Mouse (Mus musculus): ENCODE results near the gene Chchd1. TPM values are rescaled to one million over a fixed set of nuclear protein-coding genes. Genes with fewer than 3 reads are reported as not detected.

Gene Chchd1
- polyA plus RNA-seq, 1 experiment = 151 TPM

DNA sequence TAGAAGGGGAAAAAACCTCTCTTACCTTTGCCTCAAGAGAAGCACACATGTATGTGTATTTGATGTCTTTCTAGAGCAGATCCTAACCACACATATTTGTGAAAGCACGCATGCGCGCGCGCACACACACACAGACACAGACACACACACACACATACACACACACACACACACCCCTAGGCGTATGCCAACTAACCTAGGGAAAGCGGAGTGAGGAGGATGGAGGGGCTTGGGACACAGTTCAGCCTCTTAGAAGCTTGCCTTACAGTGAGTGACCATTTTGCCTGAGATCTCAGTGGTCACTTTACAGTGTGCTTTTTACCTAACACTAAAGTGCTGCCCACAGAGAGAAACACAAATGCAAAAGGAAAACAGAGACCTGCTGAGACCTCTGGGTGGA lies 43.1 kb upstream of the Chchd1 start:
- TF ChIP-seq POLR2A (IDR thresholded peaks at IDR 0.05; ENCODE audit: insufficient read depth, low read length) (no peak), CTCF (IDR thresholded peaks at IDR 0.05; ENCODE audit: low read depth, low read length) (no peak), EP300 (IDR thresholded peaks at IDR 0.05; ENCODE audit: insufficient read depth, low read depth, low read length) (no peak)
- peak overlapping the region; percentile 70 for H3K9ac ChIP-seq (ENCODE audit: low read depth, poor library complexity, severe bottlenecking)
- H3K4me1 ChIP-seq (ENCODE audit: control insufficient read depth, insufficient read depth, low read length) = peaks cover 1% of the 10 kb centered on the region
- no peaks in the 10 kb centered on the region for H3K9me3 ChIP-seq (replicated peaks; ENCODE audit: control insufficient read depth, insufficient read depth, low read length, poor library complexity, severe bottlenecking)
- no peak overlapping the region for H3K27ac ChIP-seq (ENCODE audit: insufficient read depth, low read length)
- no peak overlapping the region for H3K4me3 ChIP-seq (ENCODE audit: low read depth, low read length)
- H3K36me3 ChIP-seq (ENCODE audit: control insufficient read depth, insufficient read depth, low read length, poor library complexity, severe bottlenecking) = no peaks in the 10 kb centered on the region
- no peaks in the 10 kb centered on the region for H3K27me3 ChIP-seq (ENCODE audit: control insufficient read depth, insufficient read depth, low read length, poor library complexity, severe bottlenecking)

DNA sequence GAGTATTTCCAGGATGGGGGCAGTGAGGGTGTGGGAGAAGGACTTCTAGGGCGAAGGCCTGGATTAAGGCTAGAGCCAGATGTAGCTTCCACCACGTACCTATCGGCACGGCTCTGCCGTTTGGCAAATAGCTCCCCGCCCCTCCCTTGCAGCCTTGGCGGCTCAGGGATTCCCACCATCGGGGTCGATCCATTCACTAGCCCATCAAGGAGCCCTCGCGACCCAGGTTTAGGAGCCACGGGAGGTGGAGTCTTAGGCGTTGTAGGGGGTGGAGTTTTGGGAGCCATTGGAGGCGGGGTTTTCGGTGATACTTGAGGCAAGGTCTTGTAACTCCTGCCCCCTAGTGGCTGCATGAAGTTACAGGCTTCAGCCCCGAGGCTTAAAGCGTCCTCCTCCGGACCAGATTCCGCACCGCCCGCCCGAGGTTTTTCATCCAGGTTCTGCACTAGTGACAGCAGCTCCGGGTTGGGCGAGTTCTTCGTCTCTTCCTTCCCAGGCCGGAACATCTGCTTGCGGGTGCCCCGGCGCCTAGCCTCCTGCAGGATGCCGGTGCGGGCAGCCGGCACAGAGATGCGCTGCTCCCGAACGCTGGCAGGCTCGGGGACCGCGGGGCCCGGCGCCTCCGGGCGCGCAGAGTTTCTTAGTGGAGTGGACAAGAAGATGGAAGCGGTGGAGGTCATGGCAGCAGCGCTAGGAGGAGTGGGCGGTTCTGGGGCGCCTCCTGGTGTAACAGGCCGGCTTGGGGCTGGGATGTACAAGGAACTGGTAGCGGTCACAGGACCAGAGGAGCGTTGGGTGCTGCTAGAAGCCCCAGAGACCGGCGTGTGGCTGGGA lies 41.8 kb upstream of the Chchd1 start:
- Histone ChIP-seq H3K4me1 (ENCODE audit: control insufficient read depth, insufficient read depth, low read length) (peaks cover 1% of the 10 kb centered on the region), H3K9me3 (replicated peaks; ENCODE audit: control insufficient read depth, insufficient read depth, low read length, poor library complexity, severe bottlenecking) (no peaks in the 10 kb centered on the region), H3K4me3 (ENCODE audit: low read depth, low read length) (peak overlapping the region; percentile 85), H3K36me3 (ENCODE audit: control insufficient read depth, insufficient read depth, low read length, poor library complexity, severe bottlenecking) (no peaks in the 10 kb centered on the region), H3K27me3 (ENCODE audit: control insufficient read depth, insufficient read depth, low read length, poor library complexity, severe bottlenecking) (no peaks in the 10 kb centered on the region), H3K27ac (ENCODE audit: insufficient read depth, low read length) (peak overlapping the region; percentile 4; the same call in 1 of the 2 replicates), H3K9ac (ENCODE audit: low read depth, poor library complexity, severe bottlenecking) (peak overlapping the region; percentile 70)
- TF ChIP-seq EP300 (IDR thresholded peaks at IDR 0.05; ENCODE audit: insufficient read depth, low read depth, low read length) (peak; percentile 49; the same call in 1 of the 2 replicates), POLR2A (IDR thresholded peaks at IDR 0.05; ENCODE audit: insufficient read depth, low read length) (peak; percentile 77), CTCF (IDR thresholded peaks at IDR 0.05; ENCODE audit: low read depth, low read length) (peak; percentile 84)

DNA sequence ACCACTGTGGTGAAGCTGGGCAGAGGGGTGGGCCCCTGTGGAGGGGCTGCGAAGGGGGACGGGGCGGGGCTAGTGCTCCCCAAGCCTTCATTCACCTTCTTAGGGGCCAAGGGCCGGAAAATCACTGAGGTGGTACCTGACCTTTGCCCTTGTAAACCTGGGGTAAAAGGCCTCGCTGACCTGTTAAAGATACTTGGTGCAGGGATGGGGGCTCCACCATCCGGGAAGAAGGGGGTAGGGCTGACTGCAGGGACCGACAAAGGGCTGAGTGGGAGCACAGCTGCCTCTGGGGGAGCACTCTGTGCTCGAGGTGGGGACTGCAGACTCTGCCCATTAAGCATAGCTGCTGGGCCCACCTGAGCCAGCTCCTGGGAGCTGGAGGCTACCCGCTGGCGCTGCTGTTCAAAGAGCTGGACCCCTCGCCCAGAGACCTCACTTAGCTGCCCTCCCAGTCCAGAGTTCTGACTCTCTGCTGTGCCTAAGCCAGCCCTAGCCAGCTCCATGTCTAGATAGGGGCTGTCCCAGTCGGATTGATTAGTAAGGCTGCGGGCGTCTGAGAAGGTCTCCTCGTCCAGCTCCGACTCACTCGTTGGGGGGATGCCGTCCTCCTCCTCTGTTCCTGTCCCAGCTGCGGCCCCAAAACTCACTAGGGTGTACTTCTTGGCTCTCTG lies 41.0 kb upstream of the Chchd1 start:
- no peak overlapping the region for H3K27ac ChIP-seq (ENCODE audit: insufficient read depth, low read length)
- no peaks in the 10 kb centered on the region for H3K9me3 ChIP-seq (replicated peaks; ENCODE audit: control insufficient read depth, insufficient read depth, low read length, poor library complexity, severe bottlenecking)
- H3K9ac ChIP-seq (ENCODE audit: low read depth, poor library complexity, severe bottlenecking) = peak overlapping the region; percentile 63
- no peak for TF ChIP-seq EP300 (IDR thresholded peaks at IDR 0.05; ENCODE audit: insufficient read depth, low read depth, low read length)
- TF ChIP-seq CTCF (IDR thresholded peaks at IDR 0.05; ENCODE audit: low read depth, low read length) = no peak
- no peak for TF ChIP-seq POLR2A (IDR thresholded peaks at IDR 0.05; ENCODE audit: insufficient read depth, low read length)
- no peaks in the 10 kb centered on the region for H3K27me3 ChIP-seq (ENCODE audit: control insufficient read depth, insufficient read depth, low read length, poor library complexity, severe bottlenecking)
- peak overlapping the region; percentile 68 for H3K4me3 ChIP-seq (ENCODE audit: low read depth, low read length)
- peaks cover 1% of the 10 kb centered on the region for H3K4me1 ChIP-seq (ENCODE audit: control insufficient read depth, insufficient read depth, low read length)
- no peaks in the 10 kb centered on the region for H3K36me3 ChIP-seq (ENCODE audit: control insufficient read depth, insufficient read depth, low read length, poor library complexity, severe bottlenecking)

DNA sequence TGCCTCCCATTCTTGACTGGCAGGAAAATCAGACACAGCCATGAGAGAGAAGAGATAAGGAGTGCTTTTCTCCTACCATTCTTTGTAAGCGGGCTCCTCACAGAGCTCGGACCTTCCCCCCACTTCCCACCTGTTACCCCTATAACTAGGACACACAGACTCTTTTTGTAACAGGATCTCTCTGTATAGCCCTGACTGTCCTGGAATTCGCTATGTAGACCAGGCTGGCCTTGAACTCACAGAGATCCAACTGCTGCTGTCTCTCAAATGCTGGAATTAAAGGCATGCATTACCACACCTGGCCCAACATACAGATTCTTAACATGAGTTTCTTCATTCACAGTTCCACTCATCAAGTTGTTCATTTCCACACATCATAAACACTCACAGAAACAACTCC lies 40.1 kb upstream of the Chchd1 start:
- H3K36me3 ChIP-seq (ENCODE audit: control insufficient read depth, insufficient read depth, low read length, poor library complexity, severe bottlenecking) = no peaks in the 10 kb centered on the region
- no peak overlapping the region for H3K9ac ChIP-seq (ENCODE audit: low read depth, poor library complexity, severe bottlenecking)
- no peak overlapping the region for H3K27ac ChIP-seq (ENCODE audit: insufficient read depth, low read length)
- H3K9me3 ChIP-seq (replicated peaks; ENCODE audit: control insufficient read depth, insufficient read depth, low read length, poor library complexity, severe bottlenecking) = no peaks in the 10 kb centered on the region
- no peak overlapping the region for H3K4me3 ChIP-seq (ENCODE audit: low read depth, low read length)
- TF ChIP-seq POLR2A (IDR thresholded peaks at IDR 0.05; ENCODE audit: insufficient read depth, low read length) = no peak
- TF ChIP-seq EP300 (IDR thresholded peaks at IDR 0.05; ENCODE audit: insufficient read depth, low read depth, low read length) = no peak
- no peak for TF ChIP-seq CTCF (IDR thresholded peaks at IDR 0.05; ENCODE audit: low read depth, low read length)
- H3K4me1 ChIP-seq (ENCODE audit: control insufficient read depth, insufficient read depth, low read length) = peaks cover 1% of the 10 kb centered on the region
- no peaks in the 10 kb centered on the region for H3K27me3 ChIP-seq (ENCODE audit: control insufficient read depth, insufficient read depth, low read length, poor library complexity, severe bottlenecking)

DNA sequence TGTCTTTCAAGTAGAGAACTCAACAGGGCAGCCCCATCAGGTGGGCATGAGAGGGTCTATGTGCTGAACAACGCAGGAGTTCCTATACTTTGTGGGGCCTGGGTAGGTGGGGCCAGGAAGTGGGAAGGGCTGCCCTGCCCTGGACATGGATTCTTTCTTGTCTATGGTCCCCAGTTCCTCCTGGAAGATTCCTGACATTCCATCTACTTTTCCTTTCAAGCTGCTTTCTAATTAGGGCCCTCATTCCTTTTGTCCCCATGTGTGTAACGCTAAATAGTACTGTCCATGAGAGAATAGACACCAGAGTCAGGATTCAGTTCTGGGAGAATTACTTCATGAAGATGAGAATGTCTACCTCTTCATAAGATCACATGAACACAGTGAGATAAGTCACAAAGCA lies 39.2 kb upstream of the Chchd1 start:
- Histone ChIP-seq H3K27me3 (ENCODE audit: control insufficient read depth, insufficient read depth, low read length, poor library complexity, severe bottlenecking) (no peaks in the 10 kb centered on the region), H3K4me3 (ENCODE audit: low read depth, low read length) (no peak overlapping the region), H3K9ac (ENCODE audit: low read depth, poor library complexity, severe bottlenecking) (no peak overlapping the region), H3K9me3 (replicated peaks; ENCODE audit: control insufficient read depth, insufficient read depth, low read length, poor library complexity, severe bottlenecking) (no peaks in the 10 kb centered on the region), H3K27ac (ENCODE audit: insufficient read depth, low read length) (0 out of 2 replicates have a peak overlapping the region, but pooled peaks have one; percentile 4), H3K4me1 (ENCODE audit: control insufficient read depth, insufficient read depth, low read length) (peaks cover 1% of the 10 kb centered on the region), H3K36me3 (ENCODE audit: control insufficient read depth, insufficient read depth, low read length, poor library complexity, severe bottlenecking) (no peaks in the 10 kb centered on the region)
- TF ChIP-seq CTCF (IDR thresholded peaks at IDR 0.05; ENCODE audit: low read depth, low read length) (no peak), POLR2A (IDR thresholded peaks at IDR 0.05; ENCODE audit: insufficient read depth, low read length) (no peak), EP300 (IDR thresholded peaks at IDR 0.05; ENCODE audit: insufficient read depth, low read depth, low read length) (no peak)

DNA sequence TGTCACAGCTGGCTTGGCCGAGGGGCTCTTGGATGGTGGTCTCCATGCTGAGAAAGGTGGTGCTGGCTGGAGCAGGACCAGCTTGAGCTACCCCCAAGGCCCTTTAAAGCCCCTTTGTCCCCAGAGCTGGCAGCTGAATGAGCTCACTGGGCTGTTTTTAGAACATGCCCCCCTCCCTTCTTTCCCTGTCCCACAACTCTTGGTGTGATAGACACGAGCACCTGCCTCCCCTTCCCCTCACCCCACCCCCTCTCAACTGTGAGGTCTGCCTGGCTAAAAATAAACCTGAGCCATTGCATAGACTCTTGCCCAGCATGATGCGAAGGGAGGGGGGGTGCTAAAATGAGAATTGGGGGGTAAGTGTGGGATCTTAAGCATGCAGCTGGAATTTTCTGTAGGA lies 38.4 kb upstream of the Chchd1 start:
- TF ChIP-seq EP300 (IDR thresholded peaks at IDR 0.05; ENCODE audit: insufficient read depth, low read depth, low read length) = no peak
- no peak for TF ChIP-seq CTCF (IDR thresholded peaks at IDR 0.05; ENCODE audit: low read depth, low read length)
- TF ChIP-seq POLR2A (IDR thresholded peaks at IDR 0.05; ENCODE audit: insufficient read depth, low read length) = no peak
- no peaks in the 10 kb centered on the region for H3K9me3 ChIP-seq (replicated peaks; ENCODE audit: control insufficient read depth, insufficient read depth, low read length, poor library complexity, severe bottlenecking)
- peaks cover 1% of the 10 kb centered on the region for H3K4me1 ChIP-seq (ENCODE audit: control insufficient read depth, insufficient read depth, low read length)
- H3K27ac ChIP-seq (ENCODE audit: insufficient read depth, low read length) = no peak overlapping the region
- no peak overlapping the region for H3K9ac ChIP-seq (ENCODE audit: low read depth, poor library complexity, severe bottlenecking)
- H3K27me3 ChIP-seq (ENCODE audit: control insufficient read depth, insufficient read depth, low read length, poor library complexity, severe bottlenecking) = no peaks in the 10 kb centered on the region
- H3K36me3 ChIP-seq (ENCODE audit: control insufficient read depth, insufficient read depth, low read length, poor library complexity, severe bottlenecking) = no peaks in the 10 kb centered on the region
- no peak overlapping the region for H3K4me3 ChIP-seq (ENCODE audit: low read depth, low read length)

All from ES-Bruce4 (cell line).